Mouse (Mus musculus): ENCODE data around the gene Muc2. TPM values are rescaled to one million over a fixed set of nuclear protein-coding genes. Genes with fewer than 3 reads are reported as not detected.

Muc2 gene
- polyA plus RNA-seq, 1 experiment from 2014 or later = 2.0 TPM

DNA sequence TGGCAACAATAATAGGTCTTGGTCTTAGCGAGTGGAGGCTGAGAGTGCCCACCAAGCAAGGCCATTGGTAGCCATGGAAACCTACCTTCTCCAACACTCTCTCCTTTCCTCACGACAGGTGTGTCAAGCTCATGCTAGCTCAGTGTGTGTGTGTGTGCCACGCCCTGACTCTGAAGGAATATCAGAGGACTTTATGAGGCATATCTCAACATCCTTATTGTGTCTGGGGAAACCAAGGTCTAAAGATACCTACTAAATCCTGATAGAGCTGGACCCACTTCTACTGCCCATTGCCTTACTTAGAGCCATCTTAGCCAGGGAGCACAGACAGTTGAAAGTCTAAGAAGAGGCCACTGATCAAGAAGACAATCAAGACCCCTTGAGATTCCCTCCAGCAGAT, 80.4 kb downstream of the Muc2 start:
- H3K9ac ChIP-seq = no peak overlapping the region
- H3K4me1 ChIP-seq = 0 out of 2 replicates have a peak, but pooled peaks cover 5% of the 10 kb centered on the region
- H3K4me2 ChIP-seq (replicated peaks) = no peak overlapping the region
- H3K9me3 ChIP-seq (replicated peaks) = no peaks in the 10 kb centered on the region
- H3K27ac ChIP-seq (replicated peaks) = no peak overlapping the region
- WGBS = 86% methylated on average over 3 of the region's 3 CpGs
- no peak overlapping the region for H3K4me3 ChIP-seq (replicated peaks)
- H3K27me3 ChIP-seq = no peaks in the 10 kb centered on the region
- no peaks in the 10 kb centered on the region for H3K36me3 ChIP-seq
- no peak for ATAC-seq (ENCODE audit: insufficient number of reproducible peaks, low FRiP score, low TSS enrichment, low read depth)

GRCm38 (mm10) chr7:141770988-141771387, 80.8 kb downstream of the Muc2 start:
- Histone ChIP-seq H3K27me3 (no peaks in the 10 kb centered on the region), H3K9me3 (replicated peaks) (no peaks in the 10 kb centered on the region), H3K36me3 (no peaks in the 10 kb centered on the region), H3K27ac (replicated peaks) (no peak overlapping the region), H3K4me2 (replicated peaks) (no peak overlapping the region), H3K4me3 (replicated peaks) (no peak overlapping the region), H3K9ac (no peak overlapping the region), H3K4me1 (0 out of 2 replicates have a peak, but pooled peaks cover 5% of the 10 kb centered on the region)
- ATAC-seq (ENCODE audit: insufficient number of reproducible peaks, low FRiP score, low TSS enrichment, low read depth) = 0 out of 2 replicates have a peak, but pooled peaks have one; percentile 16
- WGBS = 74% methylated on average over 8 of the region's 8 CpGs

DNA sequence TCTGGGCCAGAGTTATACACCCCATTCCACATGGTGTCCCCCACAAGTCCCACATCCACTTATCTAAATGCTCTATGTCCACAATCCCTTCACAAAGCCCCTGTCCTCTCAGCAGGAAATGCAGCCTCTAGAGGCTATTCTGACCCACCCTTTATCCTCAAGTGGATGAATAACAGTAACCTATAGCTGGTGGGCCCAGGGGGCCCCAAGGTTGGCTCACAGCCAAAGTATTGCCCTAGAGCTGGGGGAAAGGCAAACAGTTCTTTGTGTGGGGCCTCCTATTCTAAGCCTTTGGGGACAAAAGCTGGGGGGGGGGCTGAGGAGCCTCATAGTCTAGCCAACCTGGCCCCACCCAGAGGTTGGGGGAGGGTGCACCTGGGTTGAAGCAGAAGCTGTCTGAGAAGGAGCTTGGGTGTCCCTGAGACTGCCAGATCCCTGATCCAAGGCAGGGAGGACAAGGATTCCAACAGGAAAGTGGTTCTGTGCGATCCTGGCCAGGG, 82.0 kb downstream of the Muc2 start:
- no peak overlapping the region for H3K4me3 ChIP-seq (replicated peaks)
- H3K27ac ChIP-seq (replicated peaks) = no peak overlapping the region
- 58% methylated on average over 1 of the region's 1 CpGs for WGBS
- H3K27me3 ChIP-seq = no peaks in the 10 kb centered on the region
- no peak for ATAC-seq (ENCODE audit: insufficient number of reproducible peaks, low FRiP score, low TSS enrichment, low read depth)
- H3K9ac ChIP-seq = no peak overlapping the region
- H3K4me1 ChIP-seq = 0 out of 2 replicates have a peak, but pooled peaks cover 5% of the 10 kb centered on the region
- H3K36me3 ChIP-seq = no peaks in the 10 kb centered on the region
- H3K4me2 ChIP-seq (replicated peaks) = no peak overlapping the region
- H3K9me3 ChIP-seq (replicated peaks) = no peaks in the 10 kb centered on the region

GRCm38 (mm10) chr7:141774855-141775254, 84.7 kb downstream of the Muc2 start:
- H3K36me3 ChIP-seq = no peaks in the 10 kb centered on the region
- H3K4me2 ChIP-seq (replicated peaks) = no peak overlapping the region
- no peak overlapping the region for H3K27ac ChIP-seq (replicated peaks)
- no peak overlapping the region for H3K9ac ChIP-seq
- no peaks in the 10 kb centered on the region for H3K27me3 ChIP-seq
- H3K9me3 ChIP-seq (replicated peaks) = no peaks in the 10 kb centered on the region
- no peak overlapping the region for H3K4me3 ChIP-seq (replicated peaks)
- H3K4me1 ChIP-seq = 0 out of 2 replicates have a peak, but pooled peaks cover 5% of the 10 kb centered on the region
- 97% methylated on average over 2 of the region's 2 CpGs for WGBS
- no peak for ATAC-seq (ENCODE audit: insufficient number of reproducible peaks, low FRiP score, low TSS enrichment, low read depth)

DNA sequence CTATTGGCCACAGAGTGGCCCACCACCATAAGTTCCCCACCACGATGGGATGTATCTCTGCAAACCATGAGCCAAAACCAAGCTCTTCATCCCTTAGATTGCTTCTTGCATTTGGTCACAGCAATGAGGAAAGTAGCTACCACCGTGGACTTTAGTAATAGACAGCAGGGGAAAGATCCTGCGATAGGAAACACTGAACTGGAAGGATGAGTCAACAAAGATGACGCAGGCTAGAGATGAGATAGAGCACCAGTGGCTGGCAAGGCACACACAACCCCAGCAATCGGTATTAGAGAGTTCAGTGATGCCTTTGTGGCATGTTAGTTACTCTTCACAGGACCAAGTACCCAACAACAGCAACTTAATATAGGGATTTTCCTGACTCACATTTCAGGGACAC, 86.1 kb downstream of the Muc2 start:
- Histone ChIP-seq H3K9ac (no peak overlapping the region), H3K27ac (replicated peaks) (no peak overlapping the region), H3K4me2 (replicated peaks) (no peak overlapping the region), H3K36me3 (no peaks in the 10 kb centered on the region), H3K9me3 (replicated peaks) (no peaks in the 10 kb centered on the region), H3K4me1 (0 out of 2 replicates have a peak, but pooled peaks cover 5% of the 10 kb centered on the region), H3K27me3 (no peaks in the 10 kb centered on the region), H3K4me3 (replicated peaks) (no peak overlapping the region)
- 90% methylated on average over 5 of the region's 5 CpGs for WGBS
- ATAC-seq (ENCODE audit: insufficient number of reproducible peaks, low FRiP score, low TSS enrichment, low read depth) = no peak

DNA sequence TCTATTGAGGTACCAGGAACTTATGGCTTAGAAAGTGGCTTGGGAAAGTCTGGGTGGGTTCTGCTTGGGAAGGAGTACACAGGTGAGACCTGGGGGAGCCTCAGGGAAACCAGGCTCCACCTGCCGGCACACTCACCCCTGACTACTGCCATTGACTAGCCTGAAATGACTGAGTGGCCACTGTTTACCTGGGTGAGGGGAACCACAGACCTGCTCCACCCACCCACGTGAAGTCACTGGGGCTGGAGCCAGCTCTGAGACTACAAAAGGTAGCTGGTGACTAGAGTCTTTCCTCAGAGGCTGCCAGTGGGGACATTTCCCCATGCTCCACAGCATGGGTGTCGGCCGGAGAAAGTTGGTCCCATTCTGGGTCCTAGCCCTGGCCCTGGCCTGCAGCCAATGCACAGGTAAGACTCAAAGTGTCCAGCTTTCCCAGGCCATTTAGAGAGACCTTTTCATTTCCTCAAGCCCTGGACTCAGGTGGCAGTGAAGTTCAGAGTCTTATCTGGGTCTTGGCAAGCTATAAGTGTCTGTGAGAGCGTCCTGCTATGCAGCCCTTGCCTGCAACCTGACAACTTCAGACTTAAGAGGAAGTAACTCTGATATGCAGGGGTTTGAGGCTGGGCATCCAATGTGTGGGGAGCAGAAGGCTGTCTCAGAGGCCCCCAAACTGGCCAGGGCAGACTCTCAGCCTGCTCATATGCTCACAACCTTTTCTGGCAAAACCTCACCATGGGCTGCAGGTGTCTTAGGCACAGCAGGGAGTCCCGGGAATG, 98.7 kb downstream of the Muc2 start, which contains the start of gene Muc5ac:
Gene Muc5ac (plus strand): TSS at position 296 of the 776 bp plus-strand sequence.
- no peak within 1 kb of the TSS for H3K4me3 ChIP-seq (replicated peaks)
- no peak for ATAC-seq (ENCODE audit: insufficient number of reproducible peaks, low FRiP score, low TSS enrichment, low read depth)
- H3K27me3 ChIP-seq = no peaks in the 10 kb centered on the region
- no peaks in the 10 kb centered on the region for H3K9me3 ChIP-seq (replicated peaks)
- H3K4me2 ChIP-seq (replicated peaks) = no peak within 1 kb of the TSS
- WGBS = 83% methylated on average over 6 of the region's 6 CpGs
- no peaks in the 10 kb centered on the region for H3K4me1 ChIP-seq
- no peak within 1 kb of the TSS for H3K9ac ChIP-seq
- H3K36me3 ChIP-seq = no peaks in the 10 kb centered on the region
- no peak within 1 kb of the TSS for H3K27ac ChIP-seq (replicated peaks)

GRCm38 (mm10) chr7:141794251-141794650, 104.1 kb downstream of the Muc2 start:
- no peak overlapping the region for H3K4me3 ChIP-seq (replicated peaks)
- H3K27me3 ChIP-seq = no peaks in the 10 kb centered on the region
- H3K36me3 ChIP-seq = no peaks in the 10 kb centered on the region
- no peak for ATAC-seq (ENCODE audit: insufficient number of reproducible peaks, low FRiP score, low TSS enrichment, low read depth)
- H3K9me3 ChIP-seq (replicated peaks) = peaks cover 3% of the 10 kb centered on the region; the same call in 1 of the 2 replicates
- H3K4me1 ChIP-seq = no peaks in the 10 kb centered on the region
- no peak overlapping the region for H3K9ac ChIP-seq
- H3K4me2 ChIP-seq (replicated peaks) = no peak overlapping the region
- H3K27ac ChIP-seq (replicated peaks) = no peak overlapping the region
- 74% methylated on average over 1 of the region's 1 CpGs for WGBS

GRCm38 (mm10) chr7:141803206-141803605, 113.1 kb downstream of the Muc2 start:
- H3K4me2 ChIP-seq (replicated peaks) = no peak overlapping the region
- H3K27ac ChIP-seq (replicated peaks) = no peak overlapping the region
- 80% methylated on average over 7 of the region's 7 CpGs for WGBS
- no peak overlapping the region for H3K9ac ChIP-seq
- H3K27me3 ChIP-seq = no peaks in the 10 kb centered on the region
- ATAC-seq (ENCODE audit: insufficient number of reproducible peaks, low FRiP score, low TSS enrichment, low read depth) = no peak
- no peaks in the 10 kb centered on the region for H3K9me3 ChIP-seq (replicated peaks)
- no peaks in the 10 kb centered on the region for H3K4me1 ChIP-seq
- no peaks in the 10 kb centered on the region for H3K36me3 ChIP-seq
- no peak overlapping the region for H3K4me3 ChIP-seq (replicated peaks)

Other genes starting within 250 kb of the Muc2 start
- 13.5 and 14.7 TPM in 2 replicates for gene Pidd1, start 246.3 kb upstream of the Muc2 start, polyA plus RNA-seq (2015; fragmentation: Nextera tagmentation; extraction: Ambion mirVana)
- 1,341 and 1,344 TPM in 2 replicates for gene Rplp2, start 243.0 kb upstream of the Muc2 start, polyA plus RNA-seq (2015; fragmentation: Nextera tagmentation; extraction: Ambion mirVana)
- gene Pnpla2, start 235.1 kb upstream of the Muc2 start, polyA plus RNA-seq (2015; fragmentation: Nextera tagmentation; extraction: Ambion mirVana) = 22.2 and 27.9 TPM in 2 replicates
- gene Cracr2b, start 229.2 kb upstream of the Muc2 start, polyA plus RNA-seq (2015; fragmentation: Nextera tagmentation; extraction: Ambion mirVana) = 21.6 and 26.9 TPM in 2 replicates
- gene Cd151, start 222.9 kb upstream of the Muc2 start, polyA plus RNA-seq (2015; fragmentation: Nextera tagmentation; extraction: Ambion mirVana) = 23.9 and 26.5 TPM in 2 replicates
- 63.9 and 66.4 TPM in 2 replicates for gene Polr2l, start 215.2 kb upstream of the Muc2 start, polyA plus RNA-seq (2015; fragmentation: Nextera tagmentation; extraction: Ambion mirVana)
- 60.8 and 67.9 TPM in 2 replicates for gene Tspan4, start 215.1 kb upstream of the Muc2 start, polyA plus RNA-seq (2015; fragmentation: Nextera tagmentation; extraction: Ambion mirVana)
- 43.9 and 47.3 TPM in 2 replicates for gene Chid1, start 150.5 kb upstream of the Muc2 start, polyA plus RNA-seq (2015; fragmentation: Nextera tagmentation; extraction: Ambion mirVana)
- gene Ap2a2, start 128.2 kb upstream of the Muc2 start, polyA plus RNA-seq (2015; fragmentation: Nextera tagmentation; extraction: Ambion mirVana) = 77.0 and 81.9 TPM in 2 replicates
- gene Muc6, start 35.0 kb upstream of the Muc2 start, polyA plus RNA-seq (2015; fragmentation: Nextera tagmentation; extraction: Ambion mirVana) = 0.21 and 0.22 TPM in 2 replicates
- gene Muc5ac, start 98.6 kb downstream of the Muc2 start, polyA plus RNA-seq (2015; fragmentation: Nextera tagmentation; extraction: Ambion mirVana) = 0.01 and 0.03 TPM in 2 replicates
- 0.08 and 0.21 TPM in 2 replicates for gene Muc5b, start 148.7 kb downstream of the Muc2 start, polyA plus RNA-seq (2015; fragmentation: Nextera tagmentation; extraction: Ambion mirVana)
- 50.4 and 56.0 TPM in 2 replicates for gene Tollip, start 228.2 kb downstream of the Muc2 start, polyA plus RNA-seq (2015; fragmentation: Nextera tagmentation; extraction: Ambion mirVana)

Data from embryonic facial prominence, embryonic 15.5 days (tissue).